Mouse (Mus musculus) erythroblast, embryonic 14.5 days (primary cell): ENCODE measurements around the gene Rims3.

Experiments used
- GATA1 ChIP-seq: IDR thresholded peaks from 2 replicates; pipeline ENCODE4 v1.6.1; 2012; ENCODE audit warnings: low read length, inconsistent platforms, mixed read lengths
- TAL1 ChIP-seq: IDR thresholded peaks from 3 replicates; pipeline ENCODE4 v1.6.1; 2012; ENCODE audit warnings: low read length, inconsistent platforms, mixed read lengths

DNA sequence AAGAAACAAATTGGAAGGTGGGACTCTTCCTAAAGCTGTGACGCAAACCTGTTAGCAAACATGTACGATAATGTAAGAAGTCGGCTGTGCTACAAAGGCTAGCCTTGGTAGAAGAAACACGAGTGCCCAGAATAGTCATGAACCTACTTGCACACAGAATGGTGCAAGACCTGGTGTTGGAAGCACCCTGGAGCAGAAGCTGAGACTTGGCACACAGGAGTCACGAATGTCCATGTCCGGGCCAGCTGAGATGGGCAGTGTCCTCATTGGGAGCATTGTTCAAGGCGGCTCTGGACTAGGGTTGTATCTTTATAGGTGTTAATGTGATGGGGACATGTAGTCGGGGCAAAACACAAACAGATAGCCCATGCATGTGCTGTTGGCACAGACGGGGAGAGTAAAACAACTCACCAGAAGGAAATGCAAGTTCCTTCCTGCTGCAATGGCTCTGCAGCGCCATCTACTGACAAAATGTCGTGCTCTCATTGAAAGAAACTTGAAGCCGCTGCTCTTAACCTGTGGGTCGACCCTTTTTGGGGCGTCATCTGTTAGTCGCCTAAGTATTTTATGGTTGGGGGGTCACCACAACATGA is 55.0 kb downstream of the Rims3 start:
- TF ChIP-seq GATA1 (no peak), TAL1 (no peak)
